Mouse (Mus musculus): ENCODE measurements around the gene Naa35. TPM values are rescaled to one million over a fixed set of nuclear protein-coding genes. Genes with fewer than 3 reads are reported as not detected.
A peak's percentile ranks its signal among the peaks of the same experiment; 100 is the strongest.

Naa35 gene
- polyA plus RNA-seq, 1 experiment = 32.7 TPM

- no peak overlapping the region for H3K4me3 ChIP-seq (replicated peaks; ENCODE audit: extremely low read depth, low read depth, low read length)
- H3K4me1 ChIP-seq (ENCODE audit: control insufficient read depth, insufficient read depth, low read length) = peaks cover 3% of the 10 kb centered on the region; the same call in 1 of the 2 replicates
- no peak for DNase-seq
- 80% methylated on average over 5 of the region's 5 CpGs for WGBS
- no peak for TF ChIP-seq POLR2A (IDR thresholded peaks at IDR 0.05; ENCODE audit: borderline replicate concordance, extremely low read depth, low read depth, low read length)
- TF ChIP-seq CTCF (IDR thresholded peaks at IDR 0.05; ENCODE audit: insufficient read depth, low read length) = no peak
Observed at GRCm38 (mm10) chr13:59657781-59658180, 72.7 kb downstream of the Naa35 start.

GRCm38 (mm10) chr13:59660371-59660770 is 75.3 kb downstream of the Naa35 start:
- DNase-seq = no peak
- TF ChIP-seq CTCF (IDR thresholded peaks at IDR 0.05; ENCODE audit: insufficient read depth, low read length) = no peak
- TF ChIP-seq POLR2A (IDR thresholded peaks at IDR 0.05; ENCODE audit: borderline replicate concordance, extremely low read depth, low read depth, low read length) = no peak
- Histone ChIP-seq H3K4me3 (replicated peaks; ENCODE audit: extremely low read depth, low read depth, low read length) (no peak overlapping the region), H3K4me1 (ENCODE audit: control insufficient read depth, insufficient read depth, low read length) (peaks cover 3% of the 10 kb centered on the region; the same call in 1 of the 2 replicates)
- WGBS = 99% methylated on average over 3 of the region's 3 CpGs

DNA sequence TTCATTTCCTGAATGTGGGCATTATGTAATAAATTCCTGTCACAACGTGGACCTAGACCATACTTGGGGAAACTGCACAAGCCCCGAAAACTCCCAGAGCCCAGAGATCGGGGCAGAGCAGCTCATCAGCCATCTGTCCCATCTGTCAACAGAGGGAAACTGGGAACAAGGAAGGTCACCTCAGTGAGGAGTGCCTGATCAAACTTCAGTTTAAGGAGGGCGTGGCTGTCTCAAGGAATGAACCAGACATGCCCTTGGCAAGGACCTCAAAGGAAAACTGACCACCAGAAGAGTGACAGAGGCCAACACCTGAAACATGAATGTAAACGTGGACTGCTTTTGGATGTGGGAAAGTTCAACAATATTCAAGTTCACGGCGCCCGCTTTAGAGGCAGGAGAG is 76.3 kb downstream of the Naa35 start:
- TF ChIP-seq POLR2A (IDR thresholded peaks at IDR 0.05; ENCODE audit: borderline replicate concordance, extremely low read depth, low read depth, low read length) = no peak
- TF ChIP-seq CTCF (IDR thresholded peaks at IDR 0.05; ENCODE audit: insufficient read depth, low read length) = no peak
- Histone ChIP-seq H3K4me3 (replicated peaks; ENCODE audit: extremely low read depth, low read depth, low read length) (no peak overlapping the region), H3K4me1 (ENCODE audit: control insufficient read depth, insufficient read depth, low read length) (peaks cover 2% of the 10 kb centered on the region; the same call in 1 of the 2 replicates)
- no peak for DNase-seq
- 58% methylated on average over 8 of the region's 8 CpGs for WGBS

DNA sequence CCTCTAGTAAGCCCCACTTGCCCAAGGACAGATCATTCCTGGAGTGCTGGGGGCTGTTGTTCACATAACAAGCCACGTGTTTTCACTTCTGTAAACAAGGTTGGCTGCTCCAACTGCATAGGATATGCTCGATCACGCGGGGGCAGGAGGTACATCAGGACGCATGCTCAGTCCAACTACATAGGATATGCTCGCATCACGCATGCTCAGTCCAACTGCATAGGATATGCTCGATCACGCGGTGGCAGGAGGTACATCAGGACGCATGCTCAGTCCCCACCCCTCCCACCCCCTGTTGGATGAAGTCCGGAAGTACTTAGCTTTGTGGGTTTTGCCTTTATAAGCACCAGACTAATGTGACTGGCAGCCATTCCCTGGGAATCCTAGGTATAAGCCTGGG is 76.9 kb downstream of the Naa35 start:
- H3K4me1 ChIP-seq (ENCODE audit: control insufficient read depth, insufficient read depth, low read length) = no peaks in the 10 kb centered on the region
- TF ChIP-seq POLR2A (IDR thresholded peaks at IDR 0.05; ENCODE audit: borderline replicate concordance, extremely low read depth, low read depth, low read length) (no peak), CTCF (IDR thresholded peaks at IDR 0.05; ENCODE audit: insufficient read depth, low read length) (no peak)
- no peak overlapping the region for H3K4me3 ChIP-seq (replicated peaks; ENCODE audit: extremely low read depth, low read depth, low read length)
- DNase-seq = no peak
- WGBS = 91% methylated on average over 12 of the region's 12 CpGs

GRCm38 (mm10) chr13:59663939-59664712 is 79.1 kb downstream of the Naa35 start:
- no peak for DNase-seq
- 92% methylated on average over 19 of the region's 19 CpGs for WGBS
- TF ChIP-seq POLR2A (IDR thresholded peaks at IDR 0.05; ENCODE audit: borderline replicate concordance, extremely low read depth, low read depth, low read length) = no peak
- TF ChIP-seq CTCF (IDR thresholded peaks at IDR 0.05; ENCODE audit: insufficient read depth, low read length) = no peak
- Histone ChIP-seq H3K4me1 (ENCODE audit: control insufficient read depth, insufficient read depth, low read length) (peaks cover 5% of the 10 kb centered on the region), H3K4me3 (replicated peaks; ENCODE audit: extremely low read depth, low read depth, low read length) (no peak overlapping the region)

- no peak for DNase-seq
- Histone ChIP-seq H3K4me1 (ENCODE audit: control insufficient read depth, insufficient read depth, low read length) (peaks cover 5% of the 10 kb centered on the region), H3K4me3 (replicated peaks; ENCODE audit: extremely low read depth, low read depth, low read length) (no peak overlapping the region)
- TF ChIP-seq CTCF (IDR thresholded peaks at IDR 0.05; ENCODE audit: insufficient read depth, low read length) (no peak), POLR2A (IDR thresholded peaks at IDR 0.05; ENCODE audit: borderline replicate concordance, extremely low read depth, low read depth, low read length) (no peak)
- WGBS = 83% methylated on average over 5 of the region's 5 CpGs
Observed at GRCm38 (mm10) chr13:59667763-59668162, 82.7 kb downstream of the Naa35 start.

- 9% methylated on average over 11 of the region's 11 CpGs for WGBS
Observed at GRCm38 (mm10) chr13:59668501-59669093, 83.5 kb downstream of the Naa35 start.

GRCm38 (mm10) chr13:59669946-59670345 is 84.9 kb downstream of the Naa35 start:
- WGBS = 90% methylated on average over 10 of the region's 10 CpGs
- DNase-seq = no peak
- no peak for TF ChIP-seq CTCF (IDR thresholded peaks at IDR 0.05; ENCODE audit: insufficient read depth, low read length)
- no peak for TF ChIP-seq POLR2A (IDR thresholded peaks at IDR 0.05; ENCODE audit: borderline replicate concordance, extremely low read depth, low read depth, low read length)
- Histone ChIP-seq H3K4me1 (ENCODE audit: control insufficient read depth, insufficient read depth, low read length) (peaks cover 10% of the 10 kb centered on the region), H3K4me3 (replicated peaks; ENCODE audit: extremely low read depth, low read depth, low read length) (no peak overlapping the region)

More at GRCm38 (mm10) chr13:59668501-59669093, 83.5 kb downstream of the Naa35 start:
- H3K4me1 ChIP-seq (ENCODE audit: control insufficient read depth, insufficient read depth, low read length) = peaks cover 5% of the 10 kb centered on the region
- H3K4me3 ChIP-seq (replicated peaks; ENCODE audit: extremely low read depth, low read depth, low read length) = no peak overlapping the region
- peak; percentile 62 for DNase-seq
- TF ChIP-seq POLR2A (IDR thresholded peaks at IDR 0.05; ENCODE audit: borderline replicate concordance, extremely low read depth, low read depth, low read length) (peak; percentile 49; the same call in 1 of the 2 replicates), CTCF (IDR thresholded peaks at IDR 0.05; ENCODE audit: insufficient read depth, low read length) (no peak)

DNA sequence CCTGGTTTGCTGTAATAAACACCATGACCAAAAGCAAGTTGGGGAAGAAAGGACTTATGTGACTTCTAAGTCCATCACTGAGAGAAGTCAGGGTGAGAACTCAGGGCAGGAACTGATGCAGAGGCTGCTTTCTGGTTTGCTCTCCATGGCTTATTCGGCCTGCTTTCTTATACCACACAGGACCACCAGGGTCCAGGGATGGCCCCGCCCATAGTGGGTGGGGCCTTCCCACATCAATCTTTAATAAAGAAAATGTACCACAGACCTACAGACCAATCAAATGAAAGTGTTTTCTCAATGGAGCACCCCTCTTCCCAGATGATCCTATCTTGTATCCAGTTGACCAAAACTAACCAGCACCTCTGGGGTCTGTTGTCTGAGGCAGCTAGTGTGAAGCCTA is 86.5 kb downstream of the Naa35 start:
- no peak for TF ChIP-seq CTCF (IDR thresholded peaks at IDR 0.05; ENCODE audit: insufficient read depth, low read length)
- no peak for TF ChIP-seq POLR2A (IDR thresholded peaks at IDR 0.05; ENCODE audit: borderline replicate concordance, extremely low read depth, low read depth, low read length)
- peaks cover 10% of the 10 kb centered on the region for H3K4me1 ChIP-seq (ENCODE audit: control insufficient read depth, insufficient read depth, low read length)
- H3K4me3 ChIP-seq (replicated peaks; ENCODE audit: extremely low read depth, low read depth, low read length) = no peak overlapping the region
- 84% methylated on average over 2 of the region's 2 CpGs for WGBS
- DNase-seq = no peak

All from lung, adult 2 months (tissue).